Mouse (Mus musculus): ENCODE data around the gene Map1b. TPM values are rescaled to one million over a fixed set of nuclear protein-coding genes. Genes with fewer than 3 reads are reported as not detected.

Map1b gene
- total RNA-seq, 4 experiments from 2014 or later, result 6.1 to 10.2 (median 8.4) TPM

DNA sequence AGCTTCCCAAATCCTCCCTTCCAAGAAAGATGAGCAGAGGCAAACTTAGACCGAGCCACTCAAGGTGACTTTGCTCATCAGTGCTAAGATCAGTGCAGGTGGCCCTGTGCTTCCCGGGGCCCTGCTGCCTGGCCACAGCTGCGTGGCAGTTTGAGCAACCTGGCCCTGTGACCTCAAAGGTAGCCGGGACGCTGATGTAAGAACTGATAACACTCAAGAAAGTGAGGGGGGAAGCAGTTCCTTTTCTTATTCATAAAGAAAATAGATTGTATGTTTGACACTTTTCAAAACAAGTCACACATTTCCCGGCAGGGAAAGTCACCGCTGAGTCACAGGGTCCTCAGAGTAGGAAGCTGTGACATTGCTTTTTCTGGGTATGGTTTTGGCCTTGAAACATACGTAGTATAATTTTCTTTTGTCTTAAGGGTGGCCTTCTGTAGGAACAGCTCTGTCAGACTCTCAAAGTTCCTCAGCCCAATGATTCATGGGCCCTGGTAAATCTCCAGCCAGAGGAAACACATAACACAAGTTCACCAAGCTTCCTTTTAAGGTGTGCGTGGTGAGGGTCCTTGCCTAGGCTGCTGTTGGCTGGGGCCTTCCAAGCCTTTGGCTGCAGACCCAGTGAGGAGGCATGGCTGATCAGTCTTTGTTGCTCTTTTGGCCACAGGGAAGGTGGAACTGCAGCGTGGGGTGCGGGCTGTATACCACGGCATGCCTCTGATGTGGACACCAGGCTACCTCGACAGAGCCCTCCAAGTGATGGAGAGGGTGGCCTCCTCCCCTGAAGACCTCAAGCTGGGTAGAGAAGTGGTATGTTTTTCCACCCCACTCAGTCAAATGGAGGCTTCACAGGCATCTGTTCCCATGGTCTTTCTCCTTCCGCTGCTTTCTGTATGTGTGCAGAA, 105.5 kb downstream of the Map1b start:
- DNase-seq (ENCODE audit: low spot score in 2 of 2), result no peak

DNA sequence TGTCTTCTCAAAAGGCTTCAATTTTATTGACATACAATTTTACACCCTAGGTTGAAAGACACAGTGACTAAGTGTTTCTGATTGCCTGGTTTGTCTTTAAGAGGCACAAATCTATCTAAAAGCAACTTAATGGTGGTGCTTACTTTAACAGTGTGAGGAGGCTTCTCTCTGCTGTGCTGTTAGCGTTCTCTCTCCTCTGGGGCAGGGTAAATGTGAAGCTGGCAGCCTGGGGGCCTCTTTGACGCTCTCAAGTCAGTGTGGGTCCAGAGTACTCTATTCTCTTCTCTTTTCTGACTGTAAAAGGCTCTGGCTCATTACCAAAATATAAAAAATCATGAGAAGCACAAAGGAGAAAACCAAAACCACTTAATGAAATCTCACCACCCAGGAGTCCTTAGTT, 107.1 kb downstream of the Map1b start:
- DNase-seq (ENCODE audit: low spot score in 2 of 2), result no peak

DNA sequence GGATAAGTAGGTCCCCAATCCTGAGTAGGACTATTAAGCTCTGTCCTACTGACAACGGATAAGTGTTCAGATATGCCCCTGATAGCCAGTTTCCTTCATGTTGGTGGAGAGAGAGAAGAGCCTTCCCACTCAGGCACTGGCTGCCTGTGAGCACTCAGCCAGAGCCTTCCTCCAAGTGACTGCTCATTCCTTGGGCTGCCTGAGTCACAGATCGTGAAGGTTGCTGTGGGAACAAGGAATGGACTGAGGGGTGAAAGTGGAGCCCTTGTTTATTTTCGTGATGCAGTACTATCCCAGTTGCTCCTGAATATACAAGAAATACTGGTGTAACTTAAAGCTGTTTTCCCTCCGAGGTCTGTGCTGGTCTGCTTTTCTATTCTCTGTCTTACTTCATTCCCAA, 117.0 kb downstream of the Map1b start:
- no peak for DNase-seq (ENCODE audit: low spot score in 2 of 2)

- peak; percentile 16 to 19 for DNase-seq (ENCODE audit: low spot score in 2 of 2)
Observed at GRCm38 (mm10) chr13:99398149-99398701, 118.1 kb downstream of the Map1b start.

DNA sequence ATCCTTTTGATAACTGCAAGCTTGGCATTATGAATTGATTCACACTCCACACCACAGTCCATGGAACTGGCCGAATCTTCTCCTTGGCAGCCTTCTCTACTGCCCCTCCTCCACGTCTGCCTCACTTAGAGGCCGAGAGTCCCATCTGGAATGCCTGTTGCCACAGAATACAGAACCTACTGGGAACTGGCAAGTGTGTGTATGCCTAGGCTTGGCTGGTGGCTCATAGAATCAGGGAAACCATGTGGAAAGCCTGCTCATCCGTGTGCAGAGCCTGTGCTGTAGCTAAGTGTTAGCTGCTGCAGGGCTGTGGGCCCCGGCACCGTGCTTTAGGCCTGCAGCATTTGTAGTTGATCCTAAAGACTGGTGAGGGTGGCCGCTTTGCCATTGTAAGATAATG, 119.1 kb downstream of the Map1b start:
- DNase-seq (ENCODE audit: low spot score in 2 of 2), result no peak

DNA sequence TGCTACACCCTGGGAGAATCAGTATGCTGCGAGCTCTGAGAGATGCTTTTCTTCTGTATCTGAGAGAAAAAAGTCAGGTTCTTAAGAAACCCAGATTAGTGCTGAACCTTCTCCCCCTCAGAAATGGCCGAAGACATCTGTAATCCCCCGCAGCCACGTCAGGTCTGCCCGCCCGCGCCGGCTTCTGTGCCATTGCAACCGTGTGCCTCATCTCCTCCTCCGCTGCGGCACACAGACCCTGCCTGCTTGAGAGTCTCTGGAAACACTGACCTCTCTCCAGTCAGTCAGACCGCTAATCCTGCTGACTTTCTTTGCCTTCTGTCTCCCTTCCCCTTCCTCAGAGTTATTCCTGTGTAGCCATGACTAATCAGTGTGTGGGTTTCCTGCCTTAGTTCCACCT, 120.8 kb downstream of the Map1b start:
- no peak for DNase-seq (ENCODE audit: low spot score in 2 of 2)

- no peak for DNase-seq (ENCODE audit: low spot score in 2 of 2)
Observed at GRCm38 (mm10) chr13:99394694-99395093, 121.6 kb downstream of the Map1b start.

- DNase-seq (ENCODE audit: low spot score in 2 of 2), result no peak
Observed at GRCm38 (mm10) chr13:99393128-99393527, 123.2 kb downstream of the Map1b start.

- DNase-seq (ENCODE audit: low spot score in 2 of 2), result peak; percentile 49 to 62
Observed at GRCm38 (mm10) chr13:99391417-99391816, 124.9 kb downstream of the Map1b start.

GRCm38 (mm10) chr13:99387901-99388811, 128.2 kb downstream of the Map1b start:
- DNase-seq (ENCODE audit: low spot score in 2 of 2), result no peak

- no peak for DNase-seq (ENCODE audit: low spot score in 2 of 2)
Observed at GRCm38 (mm10) chr13:99386341-99386740, 130.0 kb downstream of the Map1b start.

DNA sequence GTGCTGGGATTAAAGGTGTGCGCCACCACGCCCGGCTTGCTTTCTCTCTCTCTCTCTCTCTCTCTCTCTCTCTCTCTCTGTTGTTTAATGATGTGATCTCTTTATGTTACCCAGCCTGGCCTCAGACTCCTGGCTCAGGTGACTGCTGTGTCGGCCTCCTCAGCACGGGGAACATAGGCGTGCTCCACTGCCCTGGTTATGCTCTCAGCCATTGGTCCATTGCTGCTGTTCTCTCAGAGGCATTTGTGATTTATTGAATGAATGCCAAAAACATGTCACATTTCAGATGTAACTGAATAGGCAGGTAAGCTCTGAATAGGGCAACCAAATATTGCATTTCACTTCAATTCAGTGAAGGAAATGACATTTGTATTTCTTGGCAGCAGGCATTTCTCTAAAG, 130.4 kb downstream of the Map1b start:
- no peak for DNase-seq (ENCODE audit: low spot score in 2 of 2)

- DNase-seq (ENCODE audit: low spot score in 2 of 2), result no peak
Observed at GRCm38 (mm10) chr13:99384555-99385203, 131.7 kb downstream of the Map1b start.

- DNase-seq (ENCODE audit: low spot score in 2 of 2), result no peak
Observed at GRCm38 (mm10) chr13:99382373-99382772, 134.0 kb downstream of the Map1b start.

DNA sequence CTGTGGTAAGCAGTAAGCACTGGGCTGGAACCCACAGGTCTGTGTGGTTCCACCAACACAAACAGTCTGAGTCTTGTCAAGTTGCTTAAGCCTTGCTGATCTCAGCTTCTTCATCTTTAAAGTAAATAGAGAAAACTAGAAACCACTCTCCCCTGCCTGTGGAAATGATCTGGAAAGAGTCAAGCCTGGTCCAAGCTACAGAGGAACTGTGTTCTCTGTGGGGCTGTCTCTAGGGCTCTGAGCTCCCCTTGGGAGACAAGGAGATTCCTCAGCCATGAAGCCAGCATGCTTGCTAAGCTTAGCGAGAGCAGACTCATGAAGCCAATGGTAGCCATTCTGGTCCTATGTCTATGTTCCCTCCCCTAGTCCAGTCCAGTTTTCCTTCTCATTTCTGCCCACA, 138.1 kb downstream of the Map1b start:
- no peak for DNase-seq (ENCODE audit: low spot score in 2 of 2)

- DNase-seq (ENCODE audit: low spot score in 2 of 2), result no peak
Observed at GRCm38 (mm10) chr13:99377055-99377454, 139.3 kb downstream of the Map1b start.

GRCm38 (mm10) chr13:99375550-99375949, 140.8 kb downstream of the Map1b start:
- DNase-seq (ENCODE audit: low spot score in 2 of 2), result peak; percentile 64 to 71

DNA sequence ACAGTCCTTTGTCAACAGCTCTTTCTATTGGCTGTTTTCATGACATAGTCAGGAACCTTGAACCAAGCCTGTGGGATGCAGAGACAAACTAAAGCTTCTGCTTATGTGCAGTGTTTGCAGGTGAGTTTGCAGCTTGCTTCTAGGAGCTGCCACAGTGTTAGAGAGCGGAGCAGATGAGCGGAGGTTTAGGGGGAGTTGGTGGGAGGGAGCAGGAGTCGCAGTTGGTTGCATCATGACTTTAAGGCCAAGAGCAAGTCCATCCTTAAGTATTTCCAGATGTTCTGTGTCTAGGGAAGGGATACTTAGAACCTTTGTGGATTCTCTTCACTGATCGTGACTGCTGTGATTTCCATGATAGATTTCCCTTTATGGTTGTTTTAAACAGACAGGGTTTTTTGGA, 142.1 kb downstream of the Map1b start:
- no peak for DNase-seq (ENCODE audit: low spot score in 2 of 2)

DNA sequence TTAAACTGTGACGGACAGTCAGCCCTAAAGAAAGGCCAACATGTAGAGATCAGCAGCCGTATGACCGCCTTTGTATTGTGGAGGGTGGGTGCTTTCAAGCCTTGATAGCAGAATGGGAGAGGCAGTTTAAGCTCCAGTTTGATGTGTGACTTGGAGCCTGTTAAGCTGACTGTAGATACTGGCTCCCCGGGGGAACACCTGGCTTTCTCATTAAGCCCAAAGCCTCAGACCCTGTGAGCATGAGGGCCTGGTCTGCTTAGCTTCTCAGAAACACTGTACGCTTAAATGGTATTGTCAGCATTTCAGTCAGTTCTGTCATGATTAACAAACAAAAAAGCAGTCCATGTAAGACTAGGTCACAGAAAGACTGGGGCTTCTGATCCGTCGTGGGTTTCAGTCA, 142.7 kb downstream of the Map1b start:
- no peak for DNase-seq (ENCODE audit: low spot score in 2 of 2)

All from gastrocnemius, adult 8-10 months (tissue).